ENCODE assay signal across 12 mouse cellular contexts in genomic region chr7:132278658-132279057, GRCm38 (mm10). TPM values are rescaled to one million over a fixed set of nuclear protein-coding genes. Genes with fewer than 3 reads are reported as not detected.
DNase-seq lines count a peak whose midpoint lies in the region; ATAC-seq and TF ChIP-seq lines count a peak whose summit lies in the region.
"Had no signal": no experiment of that assay in that cellular context is flagged by ENCODE, and none has a peak within 500 bp of the region (broad histone marks: within the 10 kb centered on the region; RNA-seq: fewer than 3 reads in every experiment).

No protein-coding gene starts in this region.

- 0 out of 2 replicates have a peak, but pooled peaks cover 2% of the 10 kb centered on the region for H3K27me3 ChIP-seq in heart, embryonic 11.5 days (ENCODE audit: control insufficient read depth, insufficient read depth, low read length)
- H3K27me3 ChIP-seq in lung, embryonic 14.5 days (ENCODE audit: insufficient read depth, low read length) = no peaks in the 10 kb centered on the region
- H3K27me3 ChIP-seq in liver, embryonic 16.5 days (ENCODE audit: control insufficient read depth, insufficient read depth, low read depth, low read length) = no peaks in the 10 kb centered on the region
- H3K27me3 ChIP-seq: embryonic facial prominence, embryonic 15.5 days had no signal

- no peak for TF ChIP-seq POLR2A in lung, adult 2 months (IDR thresholded peaks at IDR 0.05; ENCODE audit: borderline replicate concordance, extremely low read depth, low read depth, low read length)

- no peak overlapping the region for H3K4me3 ChIP-seq in heart, embryonic 11.5 days (ENCODE audit: low read depth, low read length)
- no peak overlapping the region for H3K4me3 ChIP-seq in lung, embryonic 14.5 days (ENCODE audit: low read depth, low read length)
- no peak overlapping the region for H3K4me3 ChIP-seq in lung, adult 2 months (replicated peaks; ENCODE audit: extremely low read depth, low read depth, low read length)
- H3K4me3 ChIP-seq in liver, embryonic 16.5 days (ENCODE audit: low read depth, low read length) = no peak overlapping the region
- H3K4me3 ChIP-seq: embryonic facial prominence, embryonic 15.5 days had no signal

- intact Hi-C loops in heart, postnatal 36 days (cut with DNase I) = no loop called here

- DNase-seq in heart, postnatal 36 days = no peak
- DNase-seq in lung, embryonic 14.5 days = peak; percentile 68
- DNase-seq in lung, adult 2 months = no peak
- DNase-seq in right cerebral cortex, postnatal 10 days (ENCODE audit: low spot score in 2 of 2) = no peak
- DNase-seq in cerebellum, postnatal 25 days = no peak
- DNase-seq in layer of hippocampus, postnatal 10 days (ENCODE audit: low spot score in 2 of 2) = no peak
- DNase-seq: B cell, adult 2 months; cerebellum, adult 9-11 months; right cerebral cortex, postnatal 4 days had no signal

- WGBS in heart, embryonic 11.5 days (ENCODE audit: insufficient replicate concordance) = 28% methylated on average over 3 of the region's 3 CpGs
- 45% methylated on average over 3 of the region's 3 CpGs for WGBS in lung, embryonic 14.5 days
- 46% methylated on average over 3 of the region's 3 CpGs for WGBS in lung, adult 2 months
- WGBS in liver, embryonic 16.5 days (ENCODE audit: insufficient replicate concordance) = 27% methylated on average over 3 of the region's 3 CpGs

- no peak overlapping the region for H3K9ac ChIP-seq in heart, embryonic 11.5 days (ENCODE audit: low read depth, low read length)
- no peak overlapping the region for H3K9ac ChIP-seq in lung, embryonic 14.5 days
- H3K9ac ChIP-seq in liver, embryonic 16.5 days (ENCODE audit: low read depth, low read length) = no peak overlapping the region
- H3K9ac ChIP-seq: embryonic facial prominence, embryonic 15.5 days had no signal

- H3K27ac ChIP-seq in heart, embryonic 11.5 days (ENCODE audit: low read depth, low read length) = no peak overlapping the region
- peak overlapping the region; percentile 67; the same call in 1 of the 2 replicates for H3K27ac ChIP-seq in lung, embryonic 14.5 days (ENCODE audit: low read depth)
- H3K27ac ChIP-seq in liver, embryonic 16.5 days (ENCODE audit: low read length) = no peak overlapping the region
- H3K27ac ChIP-seq: embryonic facial prominence, embryonic 15.5 days had no signal

- no peaks in the 10 kb centered on the region for H3K36me3 ChIP-seq in heart, embryonic 11.5 days (ENCODE audit: control insufficient read depth, insufficient read depth, low read length)
- H3K36me3 ChIP-seq in lung, embryonic 14.5 days (ENCODE audit: insufficient read depth) = no peaks in the 10 kb centered on the region
- H3K36me3 ChIP-seq in liver, embryonic 16.5 days (ENCODE audit: control insufficient read depth, insufficient read depth) = no peaks in the 10 kb centered on the region
- H3K36me3 ChIP-seq: embryonic facial prominence, embryonic 15.5 days had no signal

- H3K4me2 ChIP-seq in heart, embryonic 11.5 days = no peak overlapping the region; the same call in 1 of the 2 replicates
- no peak overlapping the region for H3K4me2 ChIP-seq in lung, embryonic 14.5 days
- no peak overlapping the region for H3K4me2 ChIP-seq in liver, embryonic 16.5 days (ENCODE audit: low read depth, low read length)
- H3K4me2 ChIP-seq: embryonic facial prominence, embryonic 15.5 days had no signal

- peak; percentile 11; the same call in 1 of the 2 replicates for ATAC-seq in heart, embryonic 11.5 days (replicated peaks; ENCODE audit: insufficient number of reproducible peaks, low FRiP score, low TSS enrichment)
- peak; percentile 66; the same call in 1 of the 2 replicates for ATAC-seq in lung, embryonic 14.5 days (ENCODE audit: insufficient read depth)
- ATAC-seq in liver, embryonic 16.5 days (ENCODE audit: low read depth) = 0 out of 2 replicates have a peak, but pooled peaks have one; percentile 16

- no peak for TF ChIP-seq CTCF in lung, embryonic 14.5 days (IDR thresholded peaks at IDR 0.05; ENCODE audit: low read depth)
- no peak for TF ChIP-seq CTCF in lung, adult 2 months (IDR thresholded peaks at IDR 0.05; ENCODE audit: insufficient read depth, low read length)

- peaks cover 13% of the 10 kb centered on the region for H3K4me1 ChIP-seq in heart, embryonic 11.5 days (ENCODE audit: control insufficient read depth, insufficient read depth, low read length)
- H3K4me1 ChIP-seq in lung, embryonic 14.5 days (ENCODE audit: insufficient read depth) = no peaks in the 10 kb centered on the region; the same call in 1 of the 2 replicates
- H3K4me1 ChIP-seq in lung, adult 2 months (ENCODE audit: control insufficient read depth, insufficient read depth, low read length) = peaks cover 6% of the 10 kb centered on the region; the same call in 1 of the 2 replicates
- no peaks in the 10 kb centered on the region; the same call in 1 of the 2 replicates for H3K4me1 ChIP-seq in liver, embryonic 16.5 days (ENCODE audit: control insufficient read depth, low read depth, low read length)

- no peaks in the 10 kb centered on the region for H3K9me3 ChIP-seq in heart, embryonic 11.5 days (replicated peaks; ENCODE audit: control insufficient read depth, low read length)
- no peaks in the 10 kb centered on the region for H3K9me3 ChIP-seq in lung, embryonic 14.5 days (ENCODE audit: low read depth, low read length)
- H3K9me3 ChIP-seq in liver, embryonic 16.5 days (replicated peaks; ENCODE audit: control insufficient read depth, low read length) = no peaks in the 10 kb centered on the region
- H3K9me3 ChIP-seq: embryonic facial prominence, embryonic 15.5 days had no signal

RNA-seq across cellular contexts. Expression of gene Chst15, which starts 38.4 kb away (rescaled TPM):
- 2.4 and 3.3 TPM in 2 replicates for polyA plus RNA-seq in heart, embryonic 11.5 days (2014; fragmentation: Nextera tagmentation; extraction: Ambion mirVana)
- 1 to 10 TPM; 8.3 to 9.2 TPM for total RNA-seq in heart, postnatal 36 days (2021)
- polyA plus RNA-seq in lung, embryonic 14.5 days (2014; fragmentation: Nextera tagmentation; extraction: Ambion mirVana) = 17.1 and 18.3 TPM in 2 replicates
- polyA plus RNA-seq in lung, adult 2 months (2012; rRNA removed) = 14.1 and 14.7 TPM in 2 replicates
- polyA plus RNA-seq in liver, embryonic 16.5 days (2015; fragmentation: Nextera tagmentation; extraction: Ambion mirVana) = 5.0 and 5.9 TPM in 2 replicates
- 10 to 100 TPM; 33.0 to 34.1 TPM for total RNA-seq in layer of hippocampus, postnatal 10 days (2021)

Comparison
In these comparisons a context has a peak if more than half of its experiments do, and no peak if none do; other contexts are left out.
1. ATAC-seq: peak in every context shown above with its lines; median percentile 66 in lung, embryonic 14.5 days; 16 in liver, embryonic 16.5 days; 11 in heart, embryonic 11.5 days.